ENCODE assay signal across 8 mouse cellular contexts in genomic region chr7:143053961-143054611, GRCm38 (mm10). TPM values are rescaled to one million over a fixed set of nuclear protein-coding genes. Genes with fewer than 3 reads are reported as not detected.
DNase-seq lines count a peak whose midpoint lies in the region; ATAC-seq lines count a peak whose summit lies in the region.

No protein-coding gene starts in this region.

- no peaks in the 10 kb centered on the region for H3K27me3 ChIP-seq in heart, embryonic 15.5 days
- no peaks in the 10 kb centered on the region for H3K27me3 ChIP-seq in liver, embryonic 15.5 days

- H3K9ac ChIP-seq in heart, embryonic 15.5 days: peak overlapping the region; percentile 93
- H3K9ac ChIP-seq in liver, embryonic 15.5 days: peak overlapping the region; percentile 81; the same call in 1 of the 2 replicates

- DNase-seq in cerebellum, adult 9-10 months: peak; percentile 11
- DNase-seq in cerebellum, postnatal 4 days (ENCODE audit: low spot score in 2 of 2): no peak
- peak; percentile 55 for DNase-seq in ES-CJ7 (ENCODE audit: low read depth, low spot score)
- DNase-seq in ovary, postnatal 14 days (ENCODE audit: low spot score): no peak
- DNase-seq in c-Kit-positive CD71-positive TER-119-positive erythroid progenitor cells, embryonic 14.5 days (ENCODE audit: low spot score): no peak
- no peak for DNase-seq in spleen, adult 18-20 months

- peak overlapping the region; percentile 85 for H3K4me2 ChIP-seq in heart, embryonic 15.5 days
- H3K4me2 ChIP-seq in liver, embryonic 15.5 days: peak overlapping the region; percentile 94

- peak overlapping the region; percentile 78 for H3K4me3 ChIP-seq in heart, embryonic 15.5 days
- peak overlapping the region; percentile 73 for H3K4me3 ChIP-seq in liver, embryonic 15.5 days (replicated peaks)

- no peaks in the 10 kb centered on the region for H3K36me3 ChIP-seq in heart, embryonic 15.5 days
- H3K36me3 ChIP-seq in liver, embryonic 15.5 days (replicated peaks): no peaks in the 10 kb centered on the region

- 18% methylated on average over 11 of the region's 11 CpGs for WGBS in heart, embryonic 15.5 days
- 18% methylated on average over 11 of the region's 11 CpGs for whole genome bisulfite sequencing in liver, embryonic 15.5 days (ENCODE audit: insufficient replicate concordance)

- ATAC-seq in heart, embryonic 15.5 days (replicated peaks; ENCODE audit: insufficient number of reproducible peaks, insufficient read depth, low FRiP score, low read depth): no peak
- ATAC-seq in liver, embryonic 15.5 days (ENCODE audit: insufficient read depth): no peak

- peak overlapping the region; percentile 96 for H3K27ac ChIP-seq in heart, embryonic 15.5 days
- H3K27ac ChIP-seq in liver, embryonic 15.5 days (replicated peaks): 0 out of 2 replicates have a peak overlapping the region, but pooled peaks have one; percentile 38

- H3K4me1 ChIP-seq in heart, embryonic 15.5 days (replicated peaks): peaks cover 76% of the 10 kb centered on the region
- peaks cover 81% of the 10 kb centered on the region for H3K4me1 ChIP-seq in liver, embryonic 15.5 days (replicated peaks)

- no peaks in the 10 kb centered on the region for H3K9me3 ChIP-seq in heart, embryonic 15.5 days (replicated peaks)
- no peaks in the 10 kb centered on the region for H3K9me3 ChIP-seq in liver, embryonic 15.5 days (replicated peaks)

RNA-seq across cellular contexts. Expression of gene Cd81, which starts 1.5 kb away (rescaled TPM):
- 780 and 813 TPM in 2 replicates for polyA plus RNA-seq in heart, embryonic 15.5 days (2015; fragmentation: Nextera tagmentation; extraction: Ambion mirVana)
- 132 and 141 TPM in 2 replicates for polyA plus RNA-seq in liver, embryonic 15.5 days (2015; fragmentation: Nextera tagmentation; extraction: Ambion mirVana)

RNA-seq across cellular contexts. Expression of gene Tssc4, which starts 15.0 kb away (rescaled TPM):
- 45.7 and 66.2 TPM in 2 replicates for polyA plus RNA-seq in heart, embryonic 15.5 days (2015; fragmentation: Nextera tagmentation; extraction: Ambion mirVana)
- polyA plus RNA-seq in liver, embryonic 15.5 days (2015; fragmentation: Nextera tagmentation; extraction: Ambion mirVana): 38.5 and 44.2 TPM in 2 replicates

RNA-seq across cellular contexts. Expression of gene Trpm5, which starts 40.4 kb away (rescaled TPM):
- polyA plus RNA-seq in heart, embryonic 15.5 days (2015; fragmentation: Nextera tagmentation; extraction: Ambion mirVana): 3.8 and 4.7 TPM in 2 replicates
- 0.43 and 0.91 TPM in 2 replicates for polyA plus RNA-seq in liver, embryonic 15.5 days (2015; fragmentation: Nextera tagmentation; extraction: Ambion mirVana)

RNA-seq across cellular contexts. Expression of gene Tspan32, which starts 49.2 kb away (rescaled TPM):
- 2.4 and 3.7 TPM in 2 replicates for polyA plus RNA-seq in heart, embryonic 15.5 days (2015; fragmentation: Nextera tagmentation; extraction: Ambion mirVana)
- polyA plus RNA-seq in liver, embryonic 15.5 days (2015; fragmentation: Nextera tagmentation; extraction: Ambion mirVana): 80.3 and 82.2 TPM in 2 replicates

RNA-seq across cellular contexts. Expression of gene Kcnq1, which starts 52.1 kb away (rescaled TPM):
- polyA plus RNA-seq in heart, embryonic 15.5 days (2015; fragmentation: Nextera tagmentation; extraction: Ambion mirVana): 25.8 and 27.5 TPM in 2 replicates
- 0.31 and 0.91 TPM in 2 replicates for polyA plus RNA-seq in liver, embryonic 15.5 days (2015; fragmentation: Nextera tagmentation; extraction: Ambion mirVana)

Comparison
In these comparisons a context has a peak if more than half of its experiments do, and no peak if none do; other contexts are left out.
1. DNase-seq: peak in cerebellum, adult 9-10 months (single experiment) and ES-CJ7 (single experiment); none in cerebellum, postnatal 4 days (0 of 2), ovary, postnatal 14 days (single experiment), c-Kit-positive CD71-positive TER-119-positive erythroid progenitor cells, embryonic 14.5 days (single experiment) and spleen, adult 18-20 months (0 of 2).